Mouse (Mus musculus): ENCODE measurements around the gene Foxa1. TPM values are rescaled to one million over a fixed set of nuclear protein-coding genes. Genes with fewer than 3 reads are reported as not detected.

Foxa1 gene
- polyA plus RNA-seq, 1 experiment from 2014 or later: 1.1 TPM

GRCm38 (mm10) chr12:57511127-57511526, 35.6 kb downstream of the Foxa1 start:
- no peak for ATAC-seq
- no peak overlapping the region for H3K4me3 ChIP-seq (ENCODE audit: low read depth, low read length)
- H3K27ac ChIP-seq (ENCODE audit: low read length): no peak overlapping the region
- H3K9ac ChIP-seq (ENCODE audit: low read depth, low read length): no peak overlapping the region
- no peaks in the 10 kb centered on the region for H3K36me3 ChIP-seq (ENCODE audit: control insufficient read depth, insufficient read depth, low read length)
- no peaks in the 10 kb centered on the region for H3K4me1 ChIP-seq (ENCODE audit: control insufficient read depth, insufficient read depth, low read length)
- H3K27me3 ChIP-seq (ENCODE audit: control insufficient read depth, insufficient read depth, low read depth, low read length): no peaks in the 10 kb centered on the region; the same call in 1 of the 2 replicates
- no peak overlapping the region for H3K4me2 ChIP-seq (ENCODE audit: low read length)
- H3K9me3 ChIP-seq (replicated peaks; ENCODE audit: control insufficient read depth, low read length, poor library complexity, severe bottlenecking): no peaks in the 10 kb centered on the region
- 87% methylated on average over 4 of the region's 4 CpGs for WGBS

GRCm38 (mm10) chr12:57509726-57510125, 37.0 kb downstream of the Foxa1 start:
- H3K4me1 ChIP-seq (ENCODE audit: control insufficient read depth, insufficient read depth, low read length): no peaks in the 10 kb centered on the region
- ATAC-seq: no peak
- no peak overlapping the region for H3K4me2 ChIP-seq (ENCODE audit: low read length)
- no peak overlapping the region for H3K27ac ChIP-seq (ENCODE audit: low read length)
- no peak overlapping the region for H3K4me3 ChIP-seq (ENCODE audit: low read depth, low read length)
- no peaks in the 10 kb centered on the region; the same call in 1 of the 2 replicates for H3K27me3 ChIP-seq (ENCODE audit: control insufficient read depth, insufficient read depth, low read depth, low read length)
- no peak overlapping the region for H3K9ac ChIP-seq (ENCODE audit: low read depth, low read length)
- no peaks in the 10 kb centered on the region for H3K36me3 ChIP-seq (ENCODE audit: control insufficient read depth, insufficient read depth, low read length)
- 74% methylated on average over 4 of the region's 4 CpGs for WGBS
- H3K9me3 ChIP-seq (replicated peaks; ENCODE audit: control insufficient read depth, low read length, poor library complexity, severe bottlenecking): no peaks in the 10 kb centered on the region

- H3K36me3 ChIP-seq (ENCODE audit: control insufficient read depth, insufficient read depth, low read length): no peaks in the 10 kb centered on the region
- no peak overlapping the region for H3K4me3 ChIP-seq (ENCODE audit: low read depth, low read length)
- ATAC-seq: no peak
- no peaks in the 10 kb centered on the region for H3K4me1 ChIP-seq (ENCODE audit: control insufficient read depth, insufficient read depth, low read length)
- 19% methylated on average over 11 of the region's 11 CpGs for WGBS
- H3K9ac ChIP-seq (ENCODE audit: low read depth, low read length): no peak overlapping the region
- H3K9me3 ChIP-seq (replicated peaks; ENCODE audit: control insufficient read depth, low read length, poor library complexity, severe bottlenecking): no peaks in the 10 kb centered on the region
- no peaks in the 10 kb centered on the region; the same call in 1 of the 2 replicates for H3K27me3 ChIP-seq (ENCODE audit: control insufficient read depth, insufficient read depth, low read depth, low read length)
- H3K4me2 ChIP-seq (ENCODE audit: low read length): no peak overlapping the region
- no peak overlapping the region for H3K27ac ChIP-seq (ENCODE audit: low read length)
These were observed 37.8 kb downstream of the Foxa1 start for GRCm38 (mm10) chr12:57508938-57509337.

GRCm38 (mm10) chr12:57505329-57505728, 41.4 kb downstream of the Foxa1 start:
- H3K9me3 ChIP-seq (replicated peaks; ENCODE audit: control insufficient read depth, low read length, poor library complexity, severe bottlenecking): no peaks in the 10 kb centered on the region
- H3K9ac ChIP-seq (ENCODE audit: low read depth, low read length): no peak overlapping the region
- WGBS: 72% methylated on average over 7 of the region's 7 CpGs
- H3K4me3 ChIP-seq (ENCODE audit: low read depth, low read length): no peak overlapping the region
- no peaks in the 10 kb centered on the region for H3K36me3 ChIP-seq (ENCODE audit: control insufficient read depth, insufficient read depth, low read length)
- H3K27ac ChIP-seq (ENCODE audit: low read length): no peak overlapping the region
- ATAC-seq: no peak
- no peaks in the 10 kb centered on the region for H3K4me1 ChIP-seq (ENCODE audit: control insufficient read depth, insufficient read depth, low read length)
- no peak overlapping the region for H3K4me2 ChIP-seq (ENCODE audit: low read length)
- H3K27me3 ChIP-seq (ENCODE audit: control insufficient read depth, insufficient read depth, low read depth, low read length): no peaks in the 10 kb centered on the region; the same call in 1 of the 2 replicates

GRCm38 (mm10) chr12:57500246-57500645, 46.5 kb downstream of the Foxa1 start:
- H3K36me3 ChIP-seq (ENCODE audit: control insufficient read depth, insufficient read depth, low read length): no peaks in the 10 kb centered on the region
- H3K27me3 ChIP-seq (ENCODE audit: control insufficient read depth, insufficient read depth, low read depth, low read length): no peaks in the 10 kb centered on the region
- H3K4me3 ChIP-seq (ENCODE audit: low read depth, low read length): no peak overlapping the region
- WGBS: 86% methylated on average over 7 of the region's 7 CpGs
- H3K9ac ChIP-seq (ENCODE audit: low read depth, low read length): no peak overlapping the region
- no peak overlapping the region for H3K27ac ChIP-seq (ENCODE audit: low read length)
- no peak overlapping the region for H3K4me2 ChIP-seq (ENCODE audit: low read length)
- ATAC-seq: no peak
- H3K4me1 ChIP-seq (ENCODE audit: control insufficient read depth, insufficient read depth, low read length): no peaks in the 10 kb centered on the region
- H3K9me3 ChIP-seq (replicated peaks; ENCODE audit: control insufficient read depth, low read length, poor library complexity, severe bottlenecking): no peaks in the 10 kb centered on the region

- Histone ChIP-seq H3K9me3 (replicated peaks; ENCODE audit: control insufficient read depth, low read length, poor library complexity, severe bottlenecking) (no peaks in the 10 kb centered on the region), H3K36me3 (ENCODE audit: control insufficient read depth, insufficient read depth, low read length) (no peaks in the 10 kb centered on the region), H3K4me2 (ENCODE audit: low read length) (no peak overlapping the region), H3K4me1 (ENCODE audit: control insufficient read depth, insufficient read depth, low read length) (no peaks in the 10 kb centered on the region), H3K27me3 (ENCODE audit: control insufficient read depth, insufficient read depth, low read depth, low read length) (no peaks in the 10 kb centered on the region), H3K27ac (ENCODE audit: low read length) (no peak overlapping the region), H3K9ac (ENCODE audit: low read depth, low read length) (no peak overlapping the region), H3K4me3 (ENCODE audit: low read depth, low read length) (no peak overlapping the region)
- 79% methylated on average over 6 of the region's 6 CpGs for WGBS
- no peak for ATAC-seq
These were observed 50.2 kb downstream of the Foxa1 start for GRCm38 (mm10) chr12:57496347-57497119.

Other genes starting within 250 kb of the Foxa1 start
- gene Ttc6, start 17.2 kb upstream of the Foxa1 start, polyA plus RNA-seq (2015; fragmentation: Nextera tagmentation; extraction: Ambion mirVana): 1.1 and 1.3 TPM in 2 replicates

Measured in midbrain, embryonic 16.5 days (tissue).